Mouse (Mus musculus) CH12.LX (cell line): ENCODE data around the gene Gle1.

ENCODE experiments used
- MAX ChIP-seq: IDR thresholded peaks from 2 replicates; pipeline ENCODE4 v1.6.1; 2011; ENCODE audit warnings: low read length, improper control_type of control experiment
- MAZ ChIP-seq: IDR thresholded peaks from 2 replicates; pipeline ENCODE4 v1.6.1; 2012; ENCODE audit warnings: low read depth, mild to moderate bottlenecking, inconsistent platforms, low read length, improper control_type of control experiment, moderate library complexity
- UBTF ChIP-seq: IDR thresholded peaks from 2 replicates; pipeline ENCODE4 v1.6.1; 2012; ENCODE audit warnings: low read depth, mild to moderate bottlenecking, inconsistent platforms, low read length, improper control_type of control experiment, moderate library complexity

GRCm38 (mm10) chr2:29940826-29941225 is 5.6 kb downstream of the Gle1 start:
- TF ChIP-seq MAZ (no peak), UBTF (no peak), MAX (no peak)
